Mouse (Mus musculus) liver, embryonic 14.5 days (tissue): ENCODE data around the gene Olfr547.

Experiments used
- CTCF ChIP-seq: IDR thresholded peaks from 2 replicates; pipeline ENCODE4 v1.5.1; 2016; ENCODE audit warnings: antibody characterized with exemption, low read depth, control low read depth
- EP300 ChIP-seq: IDR thresholded peaks from 2 replicates; pipeline ENCODE4 v1.6.1; 2016; ENCODE audit warnings: antibody characterized with exemption, low read depth

DNA sequence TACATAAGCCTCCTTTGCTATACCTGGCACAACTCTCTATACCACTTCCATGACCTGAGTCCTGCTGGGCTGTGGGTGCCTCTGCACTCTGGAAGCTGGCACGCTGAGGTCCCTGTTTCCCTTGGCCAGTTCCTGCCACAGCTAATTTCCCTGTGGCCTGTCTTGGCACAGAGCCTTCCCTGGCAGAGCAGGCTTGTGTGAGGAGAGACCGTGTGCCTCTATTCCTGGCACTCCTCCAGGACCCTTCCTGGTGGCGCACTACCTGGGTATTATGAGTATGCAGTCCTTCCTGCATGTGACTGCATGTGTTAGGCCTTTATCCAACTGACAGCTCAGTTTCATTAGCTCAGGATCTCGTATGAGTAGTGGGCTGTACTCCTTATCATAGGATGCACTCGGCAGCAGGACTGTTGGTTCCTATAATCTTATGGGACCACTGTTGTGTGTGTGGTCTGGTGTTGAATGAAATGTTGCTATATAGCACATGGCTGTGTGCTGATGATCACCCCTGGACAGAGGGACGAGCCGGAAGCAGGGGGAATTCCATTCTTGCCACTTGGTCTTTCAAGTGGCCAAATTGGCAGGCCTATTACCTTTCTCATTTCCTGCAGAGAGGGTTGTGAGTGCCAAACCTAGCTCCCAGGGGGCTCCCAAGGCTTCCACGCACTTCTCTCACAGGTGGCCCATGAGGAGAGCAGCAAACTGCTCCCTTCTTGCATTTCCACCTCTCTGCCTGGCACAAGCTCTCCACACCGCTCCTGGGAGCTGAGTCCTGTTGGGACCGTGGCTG lies 18.1 kb upstream of the Olfr547 start:
- TF ChIP-seq CTCF (no peak), EP300 (no peak)
